Mouse (Mus musculus): ENCODE data around the gene Akr1b7. TPM values are rescaled to one million over a fixed set of nuclear protein-coding genes. Genes with fewer than 3 reads are reported as not detected.

Gene Akr1b7
- polyA plus RNA-seq, 1 experiment from 2014 or later: 135 TPM

DNA sequence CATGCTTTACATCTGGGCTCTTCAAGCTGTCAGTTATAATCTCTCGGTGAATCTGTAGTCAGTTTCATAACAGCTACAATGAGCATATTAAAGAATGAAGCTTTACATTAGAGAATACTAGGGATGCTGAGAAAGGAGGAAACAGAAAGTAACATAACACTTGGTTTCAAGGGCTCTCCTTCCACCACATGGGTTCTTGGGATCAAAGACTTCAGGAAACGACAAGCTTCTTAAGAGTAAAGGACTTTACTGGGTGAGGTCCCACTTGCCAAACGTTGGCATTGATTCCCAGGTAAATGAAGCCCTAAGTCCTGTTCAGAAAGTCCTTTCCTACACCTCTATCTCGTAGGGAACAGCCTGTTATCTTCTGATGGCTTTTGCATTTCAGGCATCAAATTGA lies 48.5 kb downstream of the Akr1b7 start:
- Histone ChIP-seq H3K27ac (ENCODE audit: low read length) (no peak overlapping the region), H3K9me3 (ENCODE audit: low read length) (no peaks in the 10 kb centered on the region), H3K27me3 (ENCODE audit: insufficient read depth, low read length) (no peaks in the 10 kb centered on the region), H3K9ac (replicated peaks; ENCODE audit: low read length) (no peak overlapping the region), H3K4me1 (ENCODE audit: insufficient read depth, low read length) (no peaks in the 10 kb centered on the region), H3K4me2 (replicated peaks; ENCODE audit: low read depth, low read length) (no peak overlapping the region), H3K36me3 (ENCODE audit: insufficient read depth, low read length) (no peaks in the 10 kb centered on the region), H3K4me3 (ENCODE audit: low read length) (no peak overlapping the region)
- ATAC-seq (ENCODE audit: low FRiP score, low TSS enrichment): no peak
- WGBS: 51% methylated on average over 4 of the region's 4 CpGs

GRCm38 (mm10) chr6:34463582-34463981 lies 51.4 kb downstream of the Akr1b7 start:
- WGBS: 79% methylated on average over 4 of the region's 4 CpGs
- Histone ChIP-seq H3K4me2 (replicated peaks; ENCODE audit: low read depth, low read length) (no peak overlapping the region), H3K4me3 (ENCODE audit: low read length) (no peak overlapping the region), H3K36me3 (ENCODE audit: insufficient read depth, low read length) (no peaks in the 10 kb centered on the region), H3K4me1 (ENCODE audit: insufficient read depth, low read length) (no peaks in the 10 kb centered on the region), H3K27me3 (ENCODE audit: insufficient read depth, low read length) (no peaks in the 10 kb centered on the region), H3K9me3 (ENCODE audit: low read length) (no peaks in the 10 kb centered on the region), H3K9ac (replicated peaks; ENCODE audit: low read length) (no peak overlapping the region), H3K27ac (ENCODE audit: low read length) (no peak overlapping the region)
- no peak for ATAC-seq (ENCODE audit: low FRiP score, low TSS enrichment)

GRCm38 (mm10) chr6:34471434-34472110 lies 59.4 kb downstream of the Akr1b7 start:
- Histone ChIP-seq H3K4me2 (replicated peaks; ENCODE audit: low read depth, low read length) (no peak overlapping the region), H3K4me1 (ENCODE audit: insufficient read depth, low read length) (peaks cover 8% of the 10 kb centered on the region), H3K27me3 (ENCODE audit: insufficient read depth, low read length) (no peaks in the 10 kb centered on the region), H3K9ac (replicated peaks; ENCODE audit: low read length) (no peak overlapping the region), H3K36me3 (ENCODE audit: insufficient read depth, low read length) (no peaks in the 10 kb centered on the region), H3K9me3 (ENCODE audit: low read length) (no peaks in the 10 kb centered on the region), H3K27ac (ENCODE audit: low read length) (no peak overlapping the region), H3K4me3 (ENCODE audit: low read length) (no peak overlapping the region)
- 59% methylated on average over 12 of the region's 12 CpGs for WGBS
- ATAC-seq (ENCODE audit: low FRiP score, low TSS enrichment): no peak

Other genes with a start within 250 kb of the Akr1b7 start
- 81.6 and 86.0 TPM in 2 replicates for gene Slc35b4, start 235.2 kb upstream of the Akr1b7 start, polyA plus RNA-seq (2015; fragmentation: Nextera tagmentation; extraction: Ambion mirVana)
- gene Akr1b3, start 94.9 kb upstream of the Akr1b7 start, polyA plus RNA-seq (2015; fragmentation: Nextera tagmentation; extraction: Ambion mirVana): 195 and 200 TPM in 2 replicates
- 12.6 and 12.7 TPM in 2 replicates for gene Akr1b8, start 58.2 kb upstream of the Akr1b7 start, polyA plus RNA-seq (2015; fragmentation: Nextera tagmentation; extraction: Ambion mirVana)
- gene Akr1b10, start 28.1 kb upstream of the Akr1b7 start, polyA plus RNA-seq (2015; fragmentation: Nextera tagmentation; extraction: Ambion mirVana): 32.5 and 35.8 TPM in 2 replicates
- 50.8 and 58.4 TPM in 2 replicates for gene Bpgm, start 63.9 kb downstream of the Akr1b7 start, polyA plus RNA-seq (2015; fragmentation: Nextera tagmentation; extraction: Ambion mirVana)
- 238 and 243 TPM in 2 replicates for gene Cald1, start 186.2 kb downstream of the Akr1b7 start, polyA plus RNA-seq (2015; fragmentation: Nextera tagmentation; extraction: Ambion mirVana)